Mouse (Mus musculus) layer of hippocampus, postnatal 14 days (tissue): ENCODE data around the gene Derl3. TPM values are rescaled to one million over a fixed set of nuclear protein-coding genes. Genes with fewer than 3 reads are reported as not detected.
"Not testable (repeated sequence)": the region's sequence is repeated elsewhere in the genome, so short reads cannot be mapped to it uniquely, and the experiment has no call there.

Experiments used
- DNase-seq, 2 experiments: peaks; one replicate each; pipeline ENCODE4 v3.0.0; 2021 to 2022; ENCODE audit warnings: low spot score in 2 of 2, mixed read lengths in 1 of 2
- total RNA-seq, 2 experiments: library from RNA; stranded (reverse); gene quantifications; 2 replicates each; pipeline ENCODE4 v1.2.3; 2021

The Derl3 gene
- total RNA-seq, 2 experiments from 2014 or later = 2.0 to 2.1 TPM

- no peak for DNase-seq
These were observed 20.9 kb upstream of the Derl3 start for GRCm38 (mm10) chr10:75872025-75872914.

GRCm38 (mm10) chr10:75872915-75873542, 20.2 kb upstream of the Derl3 start:
- DNase-seq = peak; percentile 83 to 94

GRCm38 (mm10) chr10:75873543-75874170, 19.6 kb upstream of the Derl3 start:
- no peak for DNase-seq

GRCm38 (mm10) chr10:75878836-75879235, 14.4 kb upstream of the Derl3 start:
- DNase-seq = no peak

GRCm38 (mm10) chr10:75880351-75880750, 12.9 kb upstream of the Derl3 start:
- no peak for DNase-seq

- DNase-seq = no peak
These were observed 12.2 kb upstream of the Derl3 start for GRCm38 (mm10) chr10:75880771-75881577.

- DNase-seq = no peak
These were observed 11.4 kb upstream of the Derl3 start for GRCm38 (mm10) chr10:75881578-75882432.

- no peak for DNase-seq
These were observed 10.6 kb upstream of the Derl3 start for GRCm38 (mm10) chr10:75882433-75883231.

GRCm38 (mm10) chr10:75883232-75883552, 10.0 kb upstream of the Derl3 start:
- peak; percentile 70 to 82 for DNase-seq

GRCm38 (mm10) chr10:75884742-75885141, 8.5 kb upstream of the Derl3 start:
- DNase-seq = no peak

- not testable (repeated sequence) for DNase-seq
These were observed 5.7 kb upstream of the Derl3 start for GRCm38 (mm10) chr10:75887504-75887903.

- no peak for DNase-seq
These were observed 3.6 kb upstream of the Derl3 start for GRCm38 (mm10) chr10:75889406-75890153.

GRCm38 (mm10) chr10:75894601-75895000, 1.4 kb downstream of the Derl3 start:
- DNase-seq = no peak

GRCm38 (mm10) chr10:75895730-75896129, 2.5 kb downstream of the Derl3 start:
- DNase-seq = no peak

- peak; percentile 24 to 47 for DNase-seq
These were observed 3.0 kb downstream of the Derl3 start for GRCm38 (mm10) chr10:75896208-75896607.

- peak; percentile 54 to 75 for DNase-seq
These were observed 4.2 kb downstream of the Derl3 start for GRCm38 (mm10) chr10:75897373-75897772.

GRCm38 (mm10) chr10:75898039-75898564, 4.9 kb downstream of the Derl3 start:
- DNase-seq = no peak

GRCm38 (mm10) chr10:75898846-75899245, 5.6 kb downstream of the Derl3 start:
- DNase-seq = no peak
